Mouse (Mus musculus): ENCODE measurements around the gene Adcy9.
A peak's percentile ranks its signal among the peaks of the same experiment; 100 is the strongest.

The Adcy9 gene

GRCm38 (mm10) chr16:4418776-4419545, 1.3 kb downstream of the Adcy9 start:
- no peak for DNase-seq (ENCODE audit: low spot score)

- DNase-seq (ENCODE audit: low spot score): no peak
Measured at GRCm38 (mm10) chr16:4418072-4418471, 2.2 kb downstream of the Adcy9 start.

- no peak for DNase-seq (ENCODE audit: low spot score)
Measured at GRCm38 (mm10) chr16:4417455-4417854, 2.8 kb downstream of the Adcy9 start.

- no peak for DNase-seq (ENCODE audit: low spot score)
Measured at GRCm38 (mm10) chr16:4414881-4415585, 5.3 kb downstream of the Adcy9 start.

- DNase-seq (ENCODE audit: low spot score): no peak
Measured at GRCm38 (mm10) chr16:4413988-4414880, 6.1 kb downstream of the Adcy9 start.

GRCm38 (mm10) chr16:4413301-4413700, 7.0 kb downstream of the Adcy9 start:
- DNase-seq (ENCODE audit: low spot score): no peak

GRCm38 (mm10) chr16:4412298-4412697, 8.0 kb downstream of the Adcy9 start:
- DNase-seq (ENCODE audit: low spot score): no peak

GRCm38 (mm10) chr16:4411296-4411695, 9.0 kb downstream of the Adcy9 start:
- no peak for DNase-seq (ENCODE audit: low spot score)

- no peak for DNase-seq (ENCODE audit: low spot score)
Measured at GRCm38 (mm10) chr16:4407536-4407935, 12.8 kb downstream of the Adcy9 start.

GRCm38 (mm10) chr16:4406706-4407105, 13.6 kb downstream of the Adcy9 start:
- no peak for DNase-seq (ENCODE audit: low spot score)

DNA sequence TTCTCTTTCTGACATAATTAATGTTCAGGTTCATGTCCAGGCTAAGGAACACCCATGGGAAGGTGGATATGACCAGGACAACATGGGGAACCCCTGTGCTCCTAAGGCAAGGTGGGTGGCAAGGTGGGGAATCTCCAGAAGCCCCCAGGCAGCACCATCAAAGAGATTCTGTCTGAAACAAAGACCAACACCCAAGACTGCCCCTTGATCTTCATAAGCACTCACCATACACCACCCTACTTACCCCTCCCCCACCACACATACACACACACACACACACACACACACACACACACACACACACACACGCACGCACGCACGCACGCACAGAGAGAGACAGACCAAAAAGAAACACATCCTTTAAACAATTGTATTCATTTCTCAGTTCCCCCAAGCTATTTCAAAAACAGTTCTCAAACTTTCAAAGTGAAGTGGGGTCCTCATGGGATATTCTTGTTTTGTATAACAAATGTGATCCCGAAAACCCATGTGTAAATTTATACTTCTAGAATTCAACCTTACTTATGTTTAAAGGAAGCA, 14.2 kb downstream of the Adcy9 start:
- no peak for DNase-seq (ENCODE audit: low spot score)

- DNase-seq (ENCODE audit: low spot score): peak; percentile 72
Measured at GRCm38 (mm10) chr16:4404933-4405761, 15.2 kb downstream of the Adcy9 start.

DNA sequence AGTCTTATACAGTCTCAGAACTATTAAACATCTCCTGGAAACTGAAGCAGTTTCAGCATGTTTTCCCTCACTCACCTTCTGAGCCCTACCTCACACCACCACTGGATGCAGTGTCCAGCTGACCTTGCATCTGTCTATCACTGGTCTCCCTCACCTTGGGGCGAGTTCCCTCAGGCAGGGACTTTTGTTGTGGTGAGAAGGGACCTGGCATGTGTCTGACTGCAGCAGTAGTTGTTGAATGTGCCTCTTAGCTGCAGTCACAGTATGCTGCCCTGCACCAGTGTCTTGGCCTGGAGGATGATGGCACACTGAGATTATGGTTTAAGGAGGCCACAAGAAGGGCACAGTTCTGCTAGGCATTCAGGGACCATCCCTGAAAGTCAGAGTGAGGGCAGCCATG, 19.2 kb downstream of the Adcy9 start:
- no peak for DNase-seq (ENCODE audit: low spot score)

DNA sequence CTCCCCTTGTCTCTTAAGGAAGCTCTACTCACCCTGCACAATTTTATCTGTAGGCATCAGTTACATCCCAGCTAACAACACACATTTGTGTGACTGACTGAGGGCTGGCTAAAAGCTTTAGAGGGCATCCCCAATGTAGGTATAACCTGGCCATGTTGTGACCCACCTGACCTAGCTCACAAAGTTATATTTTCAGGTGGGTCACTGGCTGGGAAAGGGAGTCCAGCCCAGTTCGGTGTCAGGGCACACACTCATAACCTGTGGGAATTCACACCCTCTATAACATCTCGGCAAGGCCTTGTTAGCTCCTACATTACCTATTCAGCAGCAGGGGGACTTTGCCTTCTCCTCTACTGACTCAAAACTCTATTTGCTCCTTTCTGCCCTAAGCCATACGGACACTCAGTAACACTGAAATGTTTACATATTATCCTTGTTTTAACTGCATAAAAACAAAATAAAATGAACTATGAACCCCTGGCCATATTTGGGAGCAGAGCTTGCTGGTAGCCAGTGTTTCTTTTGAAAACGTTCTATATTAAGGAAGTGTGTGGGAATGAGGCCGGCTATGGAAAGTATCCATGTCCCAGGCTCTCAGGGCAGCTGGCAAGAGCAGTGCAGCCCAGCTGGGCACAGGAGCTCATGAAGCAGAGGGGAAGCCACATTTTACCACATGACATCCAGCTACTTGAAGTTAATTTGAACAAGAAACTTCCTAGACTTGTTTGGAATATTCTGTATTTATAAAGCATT, 20.7 kb downstream of the Adcy9 start:
- peak; percentile 67 for DNase-seq (ENCODE audit: low spot score)

DNA sequence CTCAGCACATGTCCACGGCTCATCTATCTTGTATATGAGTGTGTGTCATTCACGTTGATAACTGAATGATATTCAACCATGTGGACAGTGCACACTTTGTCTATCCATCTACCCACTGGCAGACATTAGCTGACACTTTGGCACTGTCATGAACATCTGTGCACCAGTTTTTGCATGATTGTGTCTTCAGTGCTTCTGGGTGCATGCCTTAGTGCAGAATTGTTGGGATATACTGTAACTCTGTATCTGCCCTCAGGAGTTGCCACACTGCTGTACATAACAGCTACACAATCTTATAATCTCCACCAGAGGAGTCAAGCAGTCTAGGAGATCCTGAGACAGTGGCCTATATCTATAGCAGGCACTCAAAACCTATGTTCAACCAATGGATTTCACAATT, 21.5 kb downstream of the Adcy9 start:
- DNase-seq (ENCODE audit: low spot score): no peak

DNA sequence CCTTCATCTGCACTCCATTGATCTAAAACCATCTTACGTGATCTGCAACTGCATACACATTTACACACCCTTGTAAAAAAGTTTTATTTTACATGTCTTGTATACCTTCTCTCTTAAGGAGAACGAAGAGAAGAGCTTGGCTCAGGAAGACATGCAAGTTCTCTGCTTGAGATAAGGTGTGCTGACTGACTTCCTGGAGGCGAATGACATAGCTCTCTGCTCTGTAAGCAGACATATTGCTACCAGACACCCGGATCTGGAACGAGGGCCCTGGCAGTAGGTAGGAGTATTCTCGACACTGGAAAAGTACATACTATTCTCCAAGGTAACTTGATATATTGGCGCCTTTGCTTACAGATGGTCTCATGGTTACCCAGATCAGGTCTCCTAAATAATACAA, 22.7 kb downstream of the Adcy9 start:
- DNase-seq (ENCODE audit: low spot score): no peak

DNA sequence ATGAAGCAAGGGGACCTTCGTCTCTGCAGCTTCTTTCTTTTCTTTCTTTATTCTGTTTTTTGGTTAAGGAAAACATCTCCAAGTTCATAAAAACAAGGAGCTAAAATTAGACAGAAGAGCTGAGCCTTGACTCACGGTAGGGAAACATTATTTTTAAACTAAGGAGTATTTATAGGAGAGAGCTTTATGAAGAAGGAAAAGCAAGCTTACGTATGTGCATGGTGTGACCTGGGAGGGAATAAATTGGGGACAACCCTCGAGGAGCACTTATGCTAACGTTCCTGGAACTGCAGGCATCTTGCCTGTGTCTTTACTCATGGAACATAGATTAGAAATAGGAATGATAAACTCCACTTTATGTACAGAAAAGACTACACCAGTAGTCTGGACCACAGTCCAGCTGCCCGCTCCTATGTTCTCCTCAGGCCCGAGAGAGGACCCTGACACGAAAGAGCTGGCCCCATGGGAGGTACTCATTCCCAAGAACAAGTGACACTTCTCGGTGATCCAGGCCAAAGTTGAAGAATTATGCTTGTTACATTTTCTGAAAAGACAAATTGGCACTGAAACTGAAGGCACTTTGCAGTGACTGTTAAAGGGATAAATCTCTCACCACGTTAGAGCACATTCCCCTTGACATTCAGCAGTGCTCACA, 24.5 kb downstream of the Adcy9 start:
- DNase-seq (ENCODE audit: low spot score): no peak

DNA sequence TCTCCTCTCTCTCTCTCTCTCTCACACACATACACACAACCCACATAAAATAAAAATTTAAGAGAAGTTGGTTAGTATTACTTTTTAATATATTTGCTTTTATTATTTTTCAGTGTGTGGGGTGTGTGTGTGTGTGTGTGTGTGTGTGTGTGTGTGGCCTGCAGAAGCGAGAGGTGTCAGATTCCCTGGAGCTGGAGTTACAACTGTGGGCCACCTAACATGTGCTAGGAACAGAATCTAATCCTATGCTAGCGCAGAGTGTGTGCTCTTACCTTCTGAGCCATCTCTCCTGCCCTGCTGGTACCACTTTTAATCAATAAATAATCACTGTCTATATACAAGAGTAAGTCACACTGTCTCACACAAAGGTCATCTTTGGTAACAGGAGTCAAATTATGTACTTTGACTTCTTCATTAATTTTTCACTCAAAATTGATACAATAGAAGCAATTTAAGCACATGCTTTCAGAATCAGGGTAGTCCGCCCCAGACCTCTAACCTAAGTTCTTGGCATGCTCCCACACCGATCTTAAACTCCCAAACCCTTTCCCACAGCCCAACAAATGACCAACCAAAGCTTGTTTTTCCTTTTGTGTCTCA, 25.2 kb downstream of the Adcy9 start:
- DNase-seq (ENCODE audit: low spot score): no peak

- DNase-seq (ENCODE audit: low spot score): peak; percentile 31
Measured at GRCm38 (mm10) chr16:4383473-4384038, 36.7 kb downstream of the Adcy9 start.
